Mouse (Mus musculus): ENCODE data around the gene Thsd4.
"Not testable (repeated sequence)": the region's sequence is repeated elsewhere in the genome, so short reads cannot be mapped to it uniquely, and the experiment has no call there.

The Thsd4 gene

DNA sequence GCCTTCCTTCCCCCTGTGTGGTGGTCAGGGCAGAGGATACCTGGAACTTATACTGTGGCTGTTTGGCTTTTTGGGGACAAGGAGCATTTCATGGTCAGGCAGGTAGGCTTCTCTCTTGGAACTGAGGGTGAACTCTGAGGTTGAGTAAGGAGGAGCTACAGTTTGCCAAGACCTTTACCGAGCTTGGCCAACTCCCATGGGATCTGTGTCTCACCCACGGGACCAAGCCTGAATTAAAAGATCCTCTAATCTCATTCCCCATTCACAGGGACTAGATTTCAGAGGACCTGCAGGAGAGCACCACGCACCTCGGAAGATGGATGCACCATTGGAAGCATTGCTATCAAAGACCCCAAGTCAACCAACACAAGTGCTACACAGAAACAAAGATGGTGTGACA lies 487.0 kb downstream of the Thsd4 start:
- no peak for DNase-seq

DNA sequence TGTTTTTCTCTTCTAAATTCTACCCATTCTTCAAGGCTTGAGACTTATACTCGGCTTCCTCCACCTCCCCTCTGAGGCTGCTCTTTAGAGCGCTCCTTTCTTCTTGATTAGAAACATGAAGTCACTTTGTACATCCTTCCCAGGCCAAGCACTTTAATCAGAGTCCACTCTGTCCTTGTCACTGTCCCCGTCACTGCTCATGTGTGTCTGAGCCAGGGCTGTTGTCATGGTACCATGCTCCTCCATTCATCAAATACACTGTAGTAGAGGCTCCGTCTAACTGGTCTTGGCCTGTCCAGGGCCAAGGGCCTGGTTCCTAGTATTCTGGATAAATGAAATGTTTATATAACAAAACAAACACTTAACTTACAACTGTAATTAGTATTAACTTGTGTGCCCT lies 494.6 kb downstream of the Thsd4 start:
- no peak for DNase-seq

DNA sequence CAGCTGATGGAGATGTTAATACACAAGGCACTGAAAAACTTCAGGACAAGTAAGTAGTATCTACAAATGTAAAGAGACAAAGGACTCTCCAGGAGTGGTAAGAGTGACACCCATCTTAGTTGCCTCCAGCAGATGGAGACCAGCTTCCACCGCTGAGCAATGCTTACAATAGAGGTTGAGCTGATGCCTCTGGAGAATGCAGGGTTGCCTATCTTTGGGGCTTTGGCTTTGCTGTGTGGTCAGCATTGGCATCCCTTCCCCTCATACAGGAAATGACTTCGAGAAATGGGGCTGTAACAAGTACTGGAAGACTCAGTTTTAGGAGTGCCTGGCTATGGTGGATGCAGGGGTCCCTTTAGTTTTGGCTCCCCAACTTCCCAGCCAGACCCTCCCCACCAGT lies 495.1 kb downstream of the Thsd4 start:
- no peak for DNase-seq

- DNase-seq, result no peak
Measured at GRCm38 (mm10) chr9:60025919-60026318, 495.9 kb downstream of the Thsd4 start.

DNA sequence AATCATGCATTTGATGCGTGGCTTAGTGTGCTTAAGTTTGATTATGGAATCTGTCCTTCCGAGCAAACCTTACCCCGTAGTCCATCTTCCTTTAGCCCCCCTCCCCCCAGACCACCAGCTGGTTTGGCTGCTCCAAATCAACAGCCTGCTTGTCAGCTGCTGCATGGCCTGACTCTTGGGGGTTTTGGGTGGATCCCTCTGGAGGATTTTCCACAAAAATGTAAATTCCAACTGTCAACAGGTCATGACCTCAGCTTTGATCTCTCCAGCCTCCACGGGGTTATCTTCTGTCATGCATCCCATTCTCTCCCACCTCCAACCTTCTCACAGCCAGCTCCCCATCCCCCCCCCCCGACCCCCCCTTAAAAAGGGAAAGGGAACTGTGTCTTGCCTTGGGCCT lies 496.9 kb downstream of the Thsd4 start:
- no peak for DNase-seq

GRCm38 (mm10) chr9:60024545-60024944 lies 497.3 kb downstream of the Thsd4 start:
- DNase-seq, result no peak

DNA sequence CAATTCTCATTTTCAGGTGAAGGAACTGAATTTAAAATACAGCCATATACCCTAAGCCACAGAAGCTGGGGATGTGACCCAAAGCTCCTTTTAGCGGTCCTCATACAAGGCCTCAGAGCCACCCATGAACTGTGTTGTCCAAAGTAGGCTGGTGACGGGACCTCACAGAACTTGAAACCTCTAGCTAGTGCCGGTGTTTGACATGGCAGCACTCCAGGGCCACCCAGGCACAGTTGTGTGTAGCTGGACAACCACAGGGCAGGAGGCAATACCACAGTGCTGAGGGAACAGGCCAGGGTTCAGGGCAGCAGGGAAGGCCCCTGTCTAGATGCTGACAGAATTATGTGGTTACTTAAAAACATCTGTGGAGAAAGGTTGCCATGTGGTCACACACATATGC lies 499.5 kb downstream of the Thsd4 start:
- DNase-seq, result no peak

- DNase-seq, result no peak
Measured at GRCm38 (mm10) chr9:60020444-60020843, 501.4 kb downstream of the Thsd4 start.

DNA sequence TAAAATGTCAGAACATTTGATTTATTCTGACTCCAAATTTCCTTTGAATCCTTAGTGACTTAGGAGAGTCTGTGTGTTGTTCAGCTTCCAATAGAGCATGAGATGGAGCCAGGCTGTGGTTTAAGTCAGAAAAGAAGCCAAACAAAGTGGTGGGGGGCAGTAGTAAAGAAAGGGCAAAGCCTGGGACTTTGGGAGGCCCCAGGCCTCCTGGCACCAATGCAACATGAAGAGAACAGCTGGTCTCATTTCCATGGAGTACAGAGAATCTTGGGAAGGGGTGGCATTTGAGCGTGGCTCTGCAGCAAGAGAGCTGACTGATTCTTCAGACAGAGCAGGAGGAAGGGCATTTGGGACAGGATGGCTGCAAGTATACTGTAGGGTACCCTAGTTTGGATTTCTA lies 511.6 kb downstream of the Thsd4 start:
- DNase-seq, result no peak

GRCm38 (mm10) chr9:60008936-60009335 lies 512.9 kb downstream of the Thsd4 start:
- peak; percentile 16 for DNase-seq

DNA sequence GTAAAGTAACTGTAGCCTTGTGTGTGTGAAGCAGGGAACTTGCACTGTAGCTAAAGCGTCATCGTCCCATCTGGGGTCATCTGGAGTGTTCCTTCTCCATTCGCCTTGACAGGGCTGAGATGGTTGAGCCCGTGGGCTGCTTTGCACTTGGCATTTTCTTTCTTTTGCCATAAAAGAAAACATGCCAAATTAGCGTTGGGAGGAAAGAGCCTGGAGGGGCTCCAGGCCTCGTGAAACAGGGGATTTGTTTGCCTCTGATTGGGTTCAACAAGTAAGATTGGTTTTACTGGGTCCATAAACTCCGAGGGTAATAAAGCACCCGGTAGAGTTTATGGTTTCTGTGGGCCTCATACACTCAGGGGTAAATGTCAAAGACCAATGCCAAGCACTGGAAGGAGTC lies 519.5 kb downstream of the Thsd4 start:
- DNase-seq, result no peak

- DNase-seq, result no peak
Measured at GRCm38 (mm10) chr9:60001444-60001843, 520.4 kb downstream of the Thsd4 start.

DNA sequence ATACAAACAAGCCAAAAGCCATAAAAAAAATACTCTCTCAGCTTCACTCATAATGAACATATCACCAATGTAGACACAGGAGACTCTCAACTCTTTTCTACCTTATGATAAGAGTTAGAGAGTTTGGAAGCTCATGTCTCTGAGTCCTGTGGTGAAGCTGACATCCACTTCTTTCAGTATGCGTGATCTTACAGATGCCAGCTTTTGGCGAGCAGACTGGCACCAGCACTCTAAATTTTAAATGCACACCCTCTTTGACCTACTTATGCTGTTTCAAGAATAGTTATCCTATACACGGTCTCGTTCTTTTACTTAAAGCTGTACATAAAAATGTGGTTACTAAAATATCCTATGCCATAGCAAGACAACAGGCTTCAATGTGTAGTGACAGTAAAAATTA lies 524.1 kb downstream of the Thsd4 start:
- no peak for DNase-seq

GRCm38 (mm10) chr9:59991407-59991806 lies 530.4 kb downstream of the Thsd4 start:
- no peak for DNase-seq

GRCm38 (mm10) chr9:59989864-59990263 lies 532.0 kb downstream of the Thsd4 start:
- peak; percentile 62 for DNase-seq

DNA sequence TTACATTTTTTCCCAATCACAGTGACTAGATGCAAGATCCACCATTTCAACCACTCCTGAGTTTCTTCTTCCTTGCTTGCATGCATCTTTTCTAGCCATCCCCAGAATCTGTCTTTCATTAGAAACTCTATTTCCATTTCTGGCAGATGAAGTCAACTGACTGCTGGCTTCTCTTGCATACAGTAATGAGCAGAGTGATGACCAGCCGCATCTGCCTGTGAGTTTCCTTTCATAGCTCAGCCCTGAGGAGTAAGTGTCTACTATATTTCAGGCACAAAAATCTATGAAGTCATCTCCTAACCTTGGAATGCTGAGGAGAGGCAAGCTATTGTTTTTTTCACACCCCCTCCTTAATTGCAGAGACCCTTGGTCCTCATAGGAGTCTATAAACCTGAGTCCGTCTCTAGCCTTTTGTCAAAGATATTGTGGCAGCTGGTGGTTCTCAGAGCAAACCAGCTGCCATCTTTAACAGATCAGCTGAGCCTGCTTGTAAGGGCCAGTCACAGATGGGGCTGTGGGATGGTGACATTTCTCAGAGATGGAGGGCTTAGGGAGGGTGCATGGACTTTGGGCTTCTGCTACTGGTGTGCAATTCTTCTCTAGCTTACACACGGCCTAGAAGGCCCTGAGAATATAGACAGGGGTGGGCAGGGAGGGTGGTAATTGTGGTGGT lies 535.8 kb downstream of the Thsd4 start:
- DNase-seq, result no peak

DNA sequence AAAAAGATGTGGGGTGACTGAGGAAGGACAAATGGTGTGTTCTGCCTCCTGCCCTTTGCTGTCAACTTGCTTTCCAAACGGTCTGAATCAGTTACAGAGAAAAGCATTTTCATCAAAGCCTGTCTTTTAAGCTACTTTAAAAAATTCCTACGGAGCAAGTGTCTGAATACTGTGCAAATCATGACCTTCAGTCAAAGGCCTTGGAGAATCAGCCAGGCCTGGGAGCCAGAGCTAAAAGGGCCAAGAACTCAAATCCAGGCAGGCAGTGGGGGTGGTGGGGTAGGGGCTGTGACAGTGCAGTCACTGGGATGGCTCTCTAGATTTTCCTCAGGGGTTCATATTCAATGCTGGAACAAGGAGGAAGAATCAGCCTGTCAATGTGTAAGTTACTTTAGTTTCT lies 540.7 kb downstream of the Thsd4 start:
- DNase-seq, result no peak

DNA sequence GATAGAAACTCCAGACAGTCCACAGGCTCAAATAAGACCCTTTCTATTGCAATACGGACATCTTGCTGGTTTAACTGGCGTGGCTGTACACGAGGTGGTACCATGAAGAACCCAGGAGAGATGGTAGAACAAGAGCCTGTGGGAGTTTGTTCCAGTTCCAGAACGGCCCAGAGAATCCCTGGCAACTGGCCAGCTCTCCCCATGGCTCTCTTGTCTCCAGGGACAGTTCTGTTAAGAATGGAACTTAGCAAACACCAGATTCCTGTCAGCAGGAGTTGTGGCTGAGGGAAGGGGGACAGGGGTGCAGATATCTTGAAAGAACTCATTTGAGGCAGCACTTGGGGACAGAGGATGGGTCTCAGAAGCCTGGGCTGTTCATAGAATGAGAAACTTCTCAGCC lies 550.6 kb downstream of the Thsd4 start:
- DNase-seq, result no peak

DNA sequence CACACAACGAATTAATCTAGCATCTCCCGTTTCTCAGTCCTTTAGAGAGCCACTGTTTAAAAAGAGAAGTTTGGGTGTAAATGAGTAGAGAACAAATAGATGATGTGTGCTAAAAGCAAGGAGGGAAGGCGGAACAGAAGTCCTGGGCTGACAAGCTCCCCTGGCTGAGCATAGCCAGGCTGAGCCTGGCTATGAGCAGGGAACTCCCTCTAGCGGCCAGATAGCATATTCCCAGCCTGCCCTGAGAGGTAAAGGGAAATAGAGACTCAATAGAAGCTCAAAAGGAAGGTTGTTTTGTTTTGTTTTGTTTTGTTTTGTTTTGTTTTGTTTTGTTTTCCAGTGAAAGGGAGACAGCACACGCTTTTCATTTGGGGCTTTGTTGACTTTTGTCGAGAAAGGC lies 552.5 kb downstream of the Thsd4 start:
- DNase-seq, result peak; percentile 58

DNA sequence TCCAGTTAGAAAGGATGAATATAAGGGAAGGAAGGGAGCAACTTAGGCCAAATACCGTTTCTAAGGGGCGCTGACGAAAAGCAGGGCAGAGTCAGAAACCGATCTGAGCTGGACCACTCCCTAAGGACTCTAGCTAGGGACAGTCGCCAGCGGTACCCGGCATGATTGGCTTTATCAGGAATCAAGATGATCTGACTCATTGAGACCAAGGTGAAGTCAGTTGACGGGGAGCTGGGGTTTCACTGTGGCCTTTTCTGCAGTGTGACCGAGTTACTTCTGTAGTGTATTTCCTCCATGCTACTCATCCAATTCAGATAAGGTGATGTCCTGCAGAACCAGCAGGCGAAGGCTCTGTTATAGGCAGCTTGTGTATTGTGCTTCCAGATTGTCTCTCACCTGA lies 556.8 kb downstream of the Thsd4 start:
- DNase-seq, result no peak

GRCm38 (mm10) chr9:59964367-59964766 lies 557.5 kb downstream of the Thsd4 start:
- no peak for DNase-seq

DNA sequence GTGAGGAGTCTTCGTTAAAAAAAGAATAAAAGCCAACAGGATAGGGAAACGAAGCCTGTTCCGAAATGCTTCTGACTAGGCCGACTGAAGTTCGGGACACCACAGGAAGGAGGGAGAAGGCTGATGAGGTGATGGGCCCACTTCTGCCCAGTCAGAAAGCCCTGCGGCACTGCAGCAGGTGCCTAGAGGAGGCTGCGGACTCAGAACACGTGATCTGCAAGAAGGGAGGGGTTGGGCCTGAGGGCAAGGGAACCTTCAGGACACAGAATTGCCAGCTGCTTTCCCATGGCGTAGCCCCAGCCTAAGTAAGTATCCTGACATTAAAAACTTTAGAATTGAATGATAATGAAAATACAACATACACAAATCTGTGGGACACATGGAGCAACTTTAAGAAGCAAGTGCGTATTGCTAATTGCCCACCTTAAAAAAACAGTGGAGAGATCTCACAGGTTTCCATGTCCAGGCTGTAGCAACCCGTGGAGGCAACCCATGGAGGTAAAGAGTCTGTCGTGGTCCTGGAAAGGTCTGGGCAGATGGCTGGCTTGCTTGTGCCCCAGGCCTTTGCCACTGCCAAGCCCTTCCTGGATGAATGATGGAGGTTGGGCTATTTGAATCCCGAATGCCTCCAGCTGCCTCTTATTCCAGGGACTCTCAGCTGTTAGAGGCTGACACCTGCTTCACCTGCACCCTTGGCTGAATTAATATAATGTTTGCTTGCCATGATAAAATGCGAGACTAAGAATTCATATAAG lies 560.5 kb downstream of the Thsd4 start:
- DNase-seq, result no peak

DNA sequence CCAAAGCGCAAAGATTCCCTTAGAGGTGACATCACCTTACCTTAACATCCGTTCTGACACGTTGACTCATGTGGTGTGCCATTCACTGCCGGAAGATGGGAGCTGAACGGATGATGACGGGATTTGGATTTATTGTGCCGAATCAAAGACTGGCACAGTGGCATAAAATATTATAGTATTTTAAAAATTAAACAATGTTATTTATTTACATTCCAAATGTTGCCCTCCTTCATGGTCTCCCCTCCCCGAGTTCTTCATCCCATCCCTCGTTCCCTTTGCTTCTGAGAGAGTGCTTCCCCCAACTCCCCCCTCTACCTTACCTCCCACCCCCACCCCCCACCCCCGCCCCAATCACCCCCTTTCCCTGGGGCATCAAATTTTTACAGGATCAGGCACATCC lies 561.3 kb downstream of the Thsd4 start, which contains the start of gene Nr2e3:
Gene Nr2e3, minus strand, starts transcription at position 101 of the 400 bp plus-strand sequence.
- no peak for DNase-seq

DNA sequence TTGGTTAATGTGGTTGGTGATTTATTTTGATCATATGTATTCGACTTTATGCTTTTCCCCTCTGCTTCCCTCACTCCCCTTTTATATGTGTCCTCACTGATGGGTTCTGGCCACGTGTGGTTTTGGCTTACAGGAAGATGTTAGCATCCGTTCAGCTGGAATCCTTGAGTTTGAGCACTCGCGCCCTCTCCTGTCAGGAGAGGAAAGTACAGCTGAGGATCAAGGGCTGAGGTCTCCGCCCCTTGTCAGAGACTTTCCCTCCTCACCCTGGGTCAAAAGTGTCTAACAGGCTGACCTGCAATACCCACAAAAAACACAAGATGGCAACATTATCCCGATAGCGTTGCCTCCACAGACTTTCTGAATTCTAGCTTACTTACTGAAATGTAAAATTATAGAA lies 562.6 kb downstream of the Thsd4 start:
- DNase-seq, result peak; percentile 73

DNA sequence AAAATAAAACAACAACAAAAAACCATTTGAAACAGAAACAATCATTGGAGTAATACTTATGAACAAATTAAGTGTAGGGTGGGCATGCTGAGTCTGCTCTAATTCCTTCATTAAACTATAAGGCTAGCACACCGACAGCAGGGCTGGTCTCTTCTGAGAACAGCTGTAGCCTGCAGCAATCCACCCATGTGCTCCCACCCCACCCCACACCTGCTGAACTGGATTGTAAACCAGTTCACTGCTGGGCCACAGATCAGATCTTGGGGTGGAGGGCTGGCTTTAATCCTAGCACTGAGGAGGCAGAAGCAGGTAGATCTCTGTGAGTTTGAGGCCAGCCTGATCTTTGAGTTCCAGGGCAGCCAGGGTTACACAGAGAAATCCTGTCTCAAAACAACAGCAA lies 563.7 kb downstream of the Thsd4 start:
- DNase-seq, result not testable (repeated sequence)
